Mouse (Mus musculus): ENCODE results near the gene Dnah7c.

The Dnah7c gene

DNA sequence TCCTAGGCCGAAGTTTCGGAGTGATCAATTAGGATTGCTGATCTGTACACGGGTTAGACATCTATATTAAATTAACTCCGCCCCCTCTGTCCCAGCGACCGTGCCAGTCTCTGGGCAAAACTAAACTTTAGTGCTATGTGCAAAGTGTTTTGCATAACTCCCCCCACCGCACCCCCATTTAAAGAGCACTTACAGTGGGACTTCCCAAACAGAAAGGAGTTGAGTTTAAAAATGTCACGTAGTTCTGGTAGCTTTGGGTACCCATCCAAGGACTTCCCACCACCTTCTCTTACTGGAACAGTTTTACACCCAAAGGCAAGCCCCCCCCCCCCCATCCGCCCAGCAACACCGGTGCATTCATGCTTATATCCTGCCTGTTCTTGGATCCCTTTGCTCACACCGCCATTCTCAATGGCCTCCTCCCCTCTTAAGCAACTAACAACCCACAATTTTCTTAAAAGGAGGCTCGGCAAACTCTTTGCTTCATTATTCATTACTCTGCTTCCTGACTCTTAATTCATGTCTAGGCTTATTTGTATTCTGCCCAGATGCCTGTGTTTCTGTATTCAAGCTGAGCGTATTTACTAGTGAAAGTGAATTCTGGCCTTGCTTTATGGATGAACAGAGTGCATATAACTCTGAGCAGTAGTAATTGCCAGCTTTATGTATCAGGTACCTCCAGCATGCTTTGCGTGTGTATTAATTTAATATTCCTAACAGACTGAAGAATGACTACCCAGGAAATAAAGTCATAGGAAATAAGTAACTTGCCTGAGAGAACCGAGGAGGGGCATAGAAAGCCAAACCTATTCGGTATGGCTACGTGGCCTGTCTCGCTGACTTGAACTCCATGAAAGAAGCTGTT, 428.9 kb downstream of the Dnah7c start:
- no peak for DNase-seq

DNA sequence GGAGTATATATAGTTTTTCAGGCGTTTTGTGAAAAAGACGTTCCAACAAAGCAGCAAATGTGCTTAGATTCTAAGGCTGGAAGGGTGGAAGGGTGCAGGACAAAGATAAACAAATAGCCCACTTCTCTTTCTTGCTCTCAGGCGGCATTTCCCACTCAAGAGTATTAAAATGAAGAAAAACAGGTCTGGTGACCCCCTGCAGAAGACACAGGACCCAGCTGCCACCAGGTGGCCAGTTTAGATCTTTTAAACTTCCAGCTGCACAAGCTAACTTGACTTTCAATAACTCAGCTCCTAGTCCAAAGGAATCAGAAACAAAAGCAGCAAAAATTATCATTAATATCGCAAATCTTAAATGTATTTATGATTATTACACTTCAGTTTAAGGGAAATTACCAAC, 431.1 kb downstream of the Dnah7c start:
- no peak for DNase-seq

All from thymus, postnatal 36 days (tissue).